In genomic region chr17:35278957-35279688, GRCm38 (mm10) we compare ENCODE assay signal across 21 mouse cellular contexts. TPM values are rescaled to one million over a fixed set of nuclear protein-coding genes. Genes with fewer than 3 reads are reported as not detected.
DNase-seq lines count a peak whose midpoint lies in the region; ATAC-seq and TF ChIP-seq lines count a peak whose summit lies in the region.
"Had no signal": no experiment of that assay in that cellular context is flagged by ENCODE, and none has a peak within 500 bp of the region (broad histone marks: within the 10 kb centered on the region; RNA-seq: fewer than 3 reads in every experiment).

No protein-coding gene starts in this region.

- no peak for ATAC-seq in megakaryocyte progenitor cell, adult 5-6 weeks (replicated peaks; ENCODE audit: poor library complexity)
- ATAC-seq: activated CD4-positive, CD25-positive, alpha-beta regulatory T cell, adult 4 months; forebrain, embryonic 13.5 days; forebrain, embryonic 15.5 days; forebrain, postnatal 0 days; Patski had no signal

- DNase-seq in heart, adult 11 months, result peak; percentile 89
- DNase-seq in heart, adult 9 months (ENCODE audit: low spot score in 2 of 2), result no peak
- no peak for DNase-seq in layer of hippocampus, adult 2 months (ENCODE audit: low spot score in 2 of 2)
- no peak for DNase-seq in layer of hippocampus, adult 9-11 months
- peak; percentile 83 for DNase-seq in A20 (ENCODE audit: low read depth, low spot score)
- DNase-seq: adrenal gland, adult 8-10 months; adrenal gland, postnatal 14 days; adrenal gland, postnatal 36 days; cerebellum, adult 11-12 months; cerebellum, adult 2 months; cerebellum, adult 9-10 months; cerebellum, postnatal 10 days; cerebellum, postnatal 25 days; forebrain, postnatal 0 days had no signal

- H3K4me3 ChIP-seq in layer of hippocampus, adult 2 months, result no peak overlapping the region
- H3K4me3 ChIP-seq: embryonic facial prominence, embryonic 10.5 days; embryonic facial prominence, embryonic 12.5 days; forebrain, embryonic 13.5 days; forebrain, embryonic 15.5 days had no signal

- no peak overlapping the region for H3K27ac ChIP-seq in layer of hippocampus, adult 2 months
- H3K27ac ChIP-seq: embryonic facial prominence, embryonic 10.5 days; embryonic facial prominence, embryonic 12.5 days; forebrain, embryonic 13.5 days; forebrain, embryonic 15.5 days had no signal

- TF ChIP-seq CTCF in layer of hippocampus, adult 2 months (conservative IDR thresholded peaks at IDR 0.05), result peak; percentile 48

RNA-seq across cellular contexts. Expression of gene H2-D1, which starts 16.6 kb away (rescaled TPM):
- 10 to 100 TPM; 15.7 to 21.2 TPM for total RNA-seq in layer of hippocampus, adult 2 months (2021)
- total RNA-seq in megakaryocyte progenitor cell, adult 5-6 weeks (2015), result 248 and 262 TPM in 2 replicates
- 464 and 467 TPM in 2 replicates for total RNA-seq in megakaryocyte progenitor cell, adult 5-6 weeks (2017)

RNA-seq across cellular contexts. Expression of gene Ddx39b, which starts 37.6 kb away (rescaled TPM):
- 100 to 1,000 TPM; 230 to 239 TPM for total RNA-seq in layer of hippocampus, adult 2 months (2021)
- 289 and 314 TPM in 2 replicates for total RNA-seq in megakaryocyte progenitor cell, adult 5-6 weeks (2015)
- total RNA-seq in megakaryocyte progenitor cell, adult 5-6 weeks (2017), result 188 and 193 TPM in 2 replicates

RNA-seq across cellular contexts. Expression of gene H2-Q1, which starts 41.1 kb away (rescaled TPM):
- total RNA-seq in layer of hippocampus, adult 2 months (2021), result under 1 TPM; 0.13 to 0.47 TPM
- not detected in 2 replicates for total RNA-seq in megakaryocyte progenitor cell, adult 5-6 weeks (2015)
- total RNA-seq in megakaryocyte progenitor cell, adult 5-6 weeks (2017), result not detected in 2 replicates

RNA-seq across cellular contexts. Expression of gene Nfkbil1, which starts 43.5 kb away (rescaled TPM):
- 10 to 100 TPM; 13.3 to 15.1 TPM for total RNA-seq in layer of hippocampus, adult 2 months (2021)
- 1.9 and 3.1 TPM in 2 replicates for total RNA-seq in megakaryocyte progenitor cell, adult 5-6 weeks (2015)
- 6.7 and 8.0 TPM in 2 replicates for total RNA-seq in megakaryocyte progenitor cell, adult 5-6 weeks (2017)

RNA-seq across cellular contexts. Expression of gene Atp6v1g2, which starts 45.7 kb away (rescaled TPM):
- 100 to 1,000 TPM; 615 to 646 TPM for total RNA-seq in layer of hippocampus, adult 2 months (2021)
- 4.1 and 6.9 TPM in 2 replicates for total RNA-seq in megakaryocyte progenitor cell, adult 5-6 weeks (2015)
- 1.1 and 2.4 TPM in 2 replicates for total RNA-seq in megakaryocyte progenitor cell, adult 5-6 weeks (2017)

Comparison
In these comparisons a context has a peak if more than half of its experiments do, and no peak if none do; other contexts are left out.
1. DNase-seq: peak in heart, adult 11 months (single experiment) and A20 (single experiment); none in heart, adult 9 months (0 of 2), layer of hippocampus, adult 2 months (0 of 2) and layer of hippocampus, adult 9-11 months (single experiment).
2. RNA of gene H2-D1, which starts 16.6 kb away (total RNA-seq): 248 to 467 TPM in megakaryocyte progenitor cell, adult 5-6 weeks; 15.7 to 21.2 TPM in layer of hippocampus, adult 2 months; every median in the first group is over 10 times any median in the second.